Mouse (Mus musculus): ENCODE data around the gene Pknox2.

DNA sequence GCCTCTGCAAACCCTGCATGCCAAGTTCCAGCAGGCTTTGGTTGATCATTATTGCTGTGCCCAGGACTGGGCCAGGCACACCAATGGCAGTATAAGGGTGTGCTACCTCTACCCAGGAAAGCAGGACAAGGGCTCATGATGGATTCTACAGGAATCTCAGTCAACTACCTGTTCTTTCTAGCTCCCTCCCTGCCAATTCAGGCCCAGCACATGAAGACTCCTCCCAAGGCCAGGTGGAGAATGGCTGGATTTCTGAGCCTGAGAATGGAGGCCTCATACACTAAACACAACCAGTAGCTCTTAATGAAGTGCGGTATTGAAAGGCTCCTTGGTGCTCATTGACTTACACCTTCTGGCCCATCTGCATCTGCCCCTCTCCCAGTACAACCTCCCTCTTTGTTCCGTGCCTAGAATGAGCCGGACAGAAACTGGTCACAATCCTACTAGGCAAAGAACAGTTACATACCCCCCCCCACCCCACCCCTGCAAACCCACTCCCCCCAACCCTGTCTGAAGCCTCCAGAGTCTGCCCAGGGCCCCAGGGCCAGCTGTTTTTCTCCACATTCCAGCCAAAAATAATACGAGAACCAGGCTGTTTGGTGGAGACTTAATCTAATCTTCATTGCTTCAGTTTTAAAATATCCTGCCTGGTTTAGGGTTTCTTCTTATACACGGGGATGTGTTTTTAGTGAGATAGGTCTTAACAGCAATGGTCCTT, 6.6 kb downstream of the Pknox2 start:
- TF ChIP-seq CTCF (IDR thresholded peaks at IDR 0.05; ENCODE audit: low read depth) (no peak), EP300 (IDR thresholded peaks at IDR 0.05; ENCODE audit: low read depth) (no peak)

All from liver, postnatal 0 days (tissue).